Mouse (Mus musculus) forebrain, embryonic 12.5 days (tissue): Measurements from ENCODE around the gene Ap1ar. TPM values are rescaled to one million over a fixed set of nuclear protein-coding genes. Genes with fewer than 3 reads are reported as not detected.
A peak's percentile ranks its signal among the peaks of the same experiment; 100 is the strongest.
"Not testable (repeated sequence)": the region's sequence is repeated elsewhere in the genome, so short reads cannot be mapped to it uniquely, and the experiment has no call there.

Experiments
- ATAC-seq: fragments of 200-750 bp; cut with Nextera tagmentation; 2 replicates; pipeline ENCODE4 v1.8.0; 2017; ENCODE audit warnings: moderate TSS enrichment; ENCODE audit not compliant: low FRiP score
- H3K27ac ChIP-seq: fragments of 300-500 bp; sonication (generic); 2 replicates; pipeline ENCODE4 v1.5.1; 2016; ENCODE audit warnings: mild to moderate bottlenecking
- H3K27me3 ChIP-seq: fragments of 300-500 bp; sonication (generic); 2 replicates; pipeline ENCODE4 v1.6.1; 2016; ENCODE audit warnings: mild to moderate bottlenecking
- H3K36me3 ChIP-seq: fragments of 300-500 bp; sonication (generic); replicated peaks from 2 replicates; pipeline ENCODE4 v1.6.1; 2016; ENCODE audit warnings: mild to moderate bottlenecking
- H3K4me1 ChIP-seq: fragments of 300-500 bp; sonication (generic); 2 replicates; pipeline ENCODE4 v1.6.1; 2016
- H3K4me2 ChIP-seq: fragments of 300-500 bp; sonication (generic); 2 replicates; pipeline ENCODE4 v1.6.1; 2016; ENCODE audit warnings: mild to moderate bottlenecking, moderate library complexity
- H3K4me3 ChIP-seq: fragments of 300-500 bp; sonication (generic); replicated peaks from 2 replicates; pipeline ENCODE4 v1.5.1; 2016; ENCODE audit warnings: mild to moderate bottlenecking
- H3K9ac ChIP-seq: fragments of 300-500 bp; sonication (generic); 2 replicates; pipeline ENCODE4 v1.6.1; 2016; ENCODE audit warnings: mild to moderate bottlenecking
- H3K9me3 ChIP-seq: fragments of 300-500 bp; sonication (generic); 2 replicates; pipeline ENCODE4 v1.6.1; 2016
- WGBS: fragments of 180-500 bp; shearing (Covaris S2); methylation state at CpG from one replicate; pipeline ENCODE4 v1.1.7; 2016; 5-methylcytosine and 5-hydroxymethylcytosine counted together
- polyA plus RNA-seq: library from polyadenylated mRNA; unstranded; fragments of >200 nt; fragmentation: Nextera tagmentation; extraction: Ambion mirVana; gene quantifications from 2 replicates; pipeline ENCODE4 v1.2.1, GENCODE M21; 2016

The Ap1ar gene
- polyA plus RNA-seq, 1 experiment from 2014 or later, result 80.9 TPM

DNA sequence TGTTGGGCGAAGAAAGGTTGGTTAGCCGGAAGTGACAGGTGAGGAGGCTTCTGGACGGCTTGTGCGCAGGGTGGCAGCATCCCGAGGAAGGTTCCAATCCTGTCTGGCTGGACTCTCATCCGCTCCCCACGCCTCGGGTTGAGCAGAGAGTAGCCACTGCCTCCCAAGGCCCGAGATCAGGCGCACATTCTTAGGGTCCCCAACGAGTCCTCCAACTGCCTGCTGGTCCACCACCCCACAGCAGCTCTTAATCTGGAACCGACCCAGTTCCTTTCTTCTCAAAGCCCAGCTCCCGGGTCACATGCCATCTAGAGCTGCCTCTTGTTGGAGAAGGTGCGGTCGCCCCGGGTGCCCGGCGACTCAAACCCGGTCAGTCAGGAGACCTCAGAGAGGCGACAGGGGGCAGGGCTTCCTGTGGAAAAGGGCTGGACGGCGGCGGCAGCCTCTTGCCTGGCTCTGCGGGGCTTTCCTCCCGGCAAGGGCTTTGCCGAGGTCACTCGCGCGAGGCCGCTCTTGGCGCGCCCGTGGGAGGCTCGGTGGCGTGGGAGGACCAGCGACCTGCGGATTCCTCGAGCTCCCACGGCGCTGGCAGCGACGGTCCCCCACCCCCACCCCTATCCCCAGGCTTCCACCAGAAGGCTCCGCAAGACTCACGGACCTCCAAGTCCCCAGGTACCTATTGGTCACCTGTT lies 47.7 kb downstream of the Ap1ar start, which contains the start of gene Tifa:
Gene Tifa, plus strand, starts transcription at position 306 of the 692 bp plus-strand sequence.
- H3K9me3 ChIP-seq, result no peaks in the 10 kb centered on the region
- ATAC-seq, result peak; percentile 62
- H3K4me1 ChIP-seq, result peaks cover 21% of the 10 kb centered on the region
- H3K9ac ChIP-seq, result peak within 1 kb of the TSS; percentile 63
- peak within 1 kb of the TSS; percentile 57 for H3K4me3 ChIP-seq
- peaks cover 54% of the 10 kb centered on the region for H3K27me3 ChIP-seq
- no peak within 1 kb of the TSS for H3K27ac ChIP-seq
- 2% methylated on average over 44 of the region's 44 CpGs for WGBS
- H3K36me3 ChIP-seq, result no peaks in the 10 kb centered on the region
- H3K4me2 ChIP-seq, result peak within 1 kb of the TSS; percentile 95

DNA sequence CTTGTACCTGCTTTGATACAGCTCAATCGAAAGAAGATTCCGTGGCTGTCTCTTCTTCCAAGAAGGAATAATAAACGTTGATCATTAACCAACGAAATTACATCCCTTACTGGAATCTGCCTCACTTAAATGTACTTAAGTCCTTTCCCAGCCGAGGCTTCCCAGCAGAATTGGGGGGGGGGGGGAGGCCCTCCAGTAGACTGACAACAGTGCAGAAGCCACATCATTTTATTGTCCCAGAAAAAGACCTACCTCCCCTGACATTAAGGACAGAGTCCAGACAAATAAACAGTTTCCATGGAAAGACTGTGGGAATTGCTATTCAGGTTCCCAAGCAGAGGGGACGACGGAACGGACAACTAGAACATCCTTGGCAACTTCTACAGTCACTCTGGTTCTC lies 48.4 kb downstream of the Ap1ar start:
- WGBS, result 18% methylated on average over 8 of the region's 8 CpGs
- Histone ChIP-seq H3K9ac (no peak overlapping the region), H3K9me3 (no peaks in the 10 kb centered on the region), H3K4me2 (peak overlapping the region; percentile 95), H3K27ac (no peak overlapping the region), H3K27me3 (peaks cover 54% of the 10 kb centered on the region), H3K4me1 (peaks cover 21% of the 10 kb centered on the region), H3K4me3 (peak overlapping the region; percentile 57), H3K36me3 (no peaks in the 10 kb centered on the region)
- no peak for ATAC-seq

DNA sequence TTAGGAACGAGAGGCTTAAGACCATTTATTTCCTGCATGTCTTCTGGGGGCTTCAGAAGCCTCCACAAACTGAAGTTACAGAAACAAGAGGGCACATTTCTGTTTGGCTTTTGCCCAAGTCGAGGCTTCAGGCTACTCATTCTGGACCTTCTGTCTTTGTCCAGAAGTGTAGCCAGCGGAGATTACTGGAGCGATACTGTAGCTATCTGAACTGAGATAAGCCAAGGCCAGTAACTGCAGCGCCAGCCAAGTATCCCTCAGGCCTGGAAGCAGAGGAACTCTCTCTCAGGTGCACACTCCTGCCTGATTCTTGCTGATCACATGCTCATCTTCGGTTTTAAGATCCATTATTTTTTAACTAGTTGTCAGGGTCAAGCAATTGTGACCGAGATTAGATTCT lies 49.3 kb downstream of the Ap1ar start:
- Histone ChIP-seq H3K27me3 (peaks cover 54% of the 10 kb centered on the region), H3K27ac (no peak overlapping the region), H3K4me1 (peaks cover 21% of the 10 kb centered on the region), H3K9me3 (no peaks in the 10 kb centered on the region), H3K9ac (no peak overlapping the region), H3K36me3 (no peaks in the 10 kb centered on the region), H3K4me2 (no peak overlapping the region), H3K4me3 (no peak overlapping the region)
- no peak for ATAC-seq
- WGBS, result 51% methylated on average over 7 of the region's 7 CpGs

DNA sequence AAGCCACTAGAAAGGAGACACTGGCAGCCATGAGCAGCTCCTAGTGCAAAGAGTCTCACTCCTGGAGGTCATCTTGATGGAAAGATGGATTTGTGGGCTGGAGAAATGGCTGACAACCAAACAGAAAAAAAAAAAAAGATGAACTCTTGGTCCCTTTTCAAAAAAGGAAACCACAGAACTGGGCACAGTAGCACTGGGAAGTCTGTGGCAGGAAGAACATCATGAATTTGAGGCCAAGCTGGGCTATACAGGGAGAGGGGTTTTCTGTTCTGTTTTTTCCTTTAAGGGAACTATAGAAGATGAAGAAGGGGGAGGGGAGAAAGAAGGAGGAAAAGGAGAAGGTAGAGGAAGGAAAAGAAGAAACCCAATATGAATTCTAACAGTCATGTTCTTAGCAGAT lies 50.3 kb downstream of the Ap1ar start:
- Histone ChIP-seq H3K4me1 (peaks cover 21% of the 10 kb centered on the region), H3K9ac (no peak overlapping the region), H3K27me3 (peaks cover 48% of the 10 kb centered on the region), H3K4me3 (no peak overlapping the region), H3K36me3 (no peaks in the 10 kb centered on the region), H3K9me3 (no peaks in the 10 kb centered on the region), H3K27ac (no peak overlapping the region), H3K4me2 (no peak overlapping the region)
- ATAC-seq, result no peak

DNA sequence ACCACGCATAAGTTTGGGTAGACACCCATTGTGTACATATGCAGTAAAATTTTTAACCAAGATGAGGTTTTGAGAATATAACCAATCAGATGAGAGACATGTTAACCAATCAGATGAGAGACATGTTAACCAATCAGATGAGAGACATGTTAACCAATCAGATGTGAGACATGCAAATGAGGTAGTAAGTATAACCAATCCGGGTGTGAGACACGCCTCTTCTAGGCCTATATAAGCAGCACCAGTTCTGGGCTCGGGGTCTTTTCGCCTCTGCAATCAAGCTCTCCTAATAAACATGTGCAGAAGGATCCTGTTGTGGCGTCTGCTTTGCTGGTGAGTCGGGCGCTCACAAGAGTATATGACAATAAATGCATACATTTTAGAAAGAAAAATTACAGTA lies 53.6 kb downstream of the Ap1ar start:
- H3K9me3 ChIP-seq, H3K4me3 ChIP-seq, H3K4me1 ChIP-seq, H3K27ac ChIP-seq, H3K36me3 ChIP-seq, ATAC-seq, H3K9ac ChIP-seq, H3K4me2 ChIP-seq: not testable (repeated sequence)
- H3K27me3 ChIP-seq, result peaks cover 31% of the 10 kb centered on the region
- WGBS, result 91% methylated on average over 8 of the region's 8 CpGs

DNA sequence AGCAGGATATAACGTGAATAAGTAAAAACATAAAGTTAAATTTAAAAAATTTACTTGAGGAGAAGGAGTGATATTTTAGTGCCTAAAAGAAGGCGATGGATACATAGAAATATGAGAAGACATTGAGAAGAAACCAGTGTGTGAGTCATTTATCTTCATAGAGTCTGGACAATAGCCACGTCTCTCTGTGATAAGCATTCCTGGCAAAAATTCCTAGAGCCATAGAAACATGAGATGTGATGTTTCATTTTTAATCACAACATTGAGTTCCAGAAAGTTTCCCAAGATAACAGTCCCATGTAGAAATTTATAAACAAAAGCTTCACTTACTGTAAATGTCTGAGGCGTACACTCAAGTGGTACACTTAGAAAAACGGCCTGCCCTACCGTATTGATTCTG lies 54.4 kb downstream of the Ap1ar start:
- Histone ChIP-seq H3K9ac (no peak overlapping the region), H3K4me2 (no peak overlapping the region), H3K27me3 (peaks cover 23% of the 10 kb centered on the region), H3K9me3 (no peaks in the 10 kb centered on the region), H3K4me1 (no peaks in the 10 kb centered on the region), H3K27ac (no peak overlapping the region), H3K4me3 (no peak overlapping the region), H3K36me3 (no peaks in the 10 kb centered on the region)
- no peak for ATAC-seq
- WGBS, result 94% methylated on average over 6 of the region's 6 CpGs

DNA sequence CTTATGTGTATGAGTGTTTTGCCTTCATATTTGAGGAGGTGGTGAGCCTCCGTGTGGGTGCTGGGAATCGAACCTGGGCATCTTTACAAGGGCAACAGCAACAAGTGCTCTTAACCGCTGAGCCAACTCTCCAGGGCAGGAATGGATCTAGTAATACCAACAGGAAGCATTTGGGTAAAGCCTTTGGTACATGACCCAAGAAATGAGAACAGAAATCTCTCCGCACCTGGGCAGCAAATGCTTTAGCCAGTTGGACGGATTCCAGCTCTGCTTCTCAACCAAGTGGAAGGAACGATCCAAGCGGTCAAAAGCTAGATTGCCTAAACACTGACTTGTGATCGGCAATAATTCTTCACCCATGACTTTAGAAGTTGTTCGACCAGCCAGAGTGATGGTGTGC lies 56.4 kb downstream of the Ap1ar start:
- Histone ChIP-seq H3K9me3 (no peaks in the 10 kb centered on the region), H3K27ac (no peak overlapping the region), H3K4me3 (no peak overlapping the region), H3K36me3 (no peaks in the 10 kb centered on the region), H3K4me2 (no peak overlapping the region), H3K27me3 (0 out of 2 replicates have a peak, but pooled peaks cover 10% of the 10 kb centered on the region), H3K4me1 (no peaks in the 10 kb centered on the region), H3K9ac (no peak overlapping the region)
- 92% methylated on average over 9 of the region's 9 CpGs for WGBS
- no peak for ATAC-seq

DNA sequence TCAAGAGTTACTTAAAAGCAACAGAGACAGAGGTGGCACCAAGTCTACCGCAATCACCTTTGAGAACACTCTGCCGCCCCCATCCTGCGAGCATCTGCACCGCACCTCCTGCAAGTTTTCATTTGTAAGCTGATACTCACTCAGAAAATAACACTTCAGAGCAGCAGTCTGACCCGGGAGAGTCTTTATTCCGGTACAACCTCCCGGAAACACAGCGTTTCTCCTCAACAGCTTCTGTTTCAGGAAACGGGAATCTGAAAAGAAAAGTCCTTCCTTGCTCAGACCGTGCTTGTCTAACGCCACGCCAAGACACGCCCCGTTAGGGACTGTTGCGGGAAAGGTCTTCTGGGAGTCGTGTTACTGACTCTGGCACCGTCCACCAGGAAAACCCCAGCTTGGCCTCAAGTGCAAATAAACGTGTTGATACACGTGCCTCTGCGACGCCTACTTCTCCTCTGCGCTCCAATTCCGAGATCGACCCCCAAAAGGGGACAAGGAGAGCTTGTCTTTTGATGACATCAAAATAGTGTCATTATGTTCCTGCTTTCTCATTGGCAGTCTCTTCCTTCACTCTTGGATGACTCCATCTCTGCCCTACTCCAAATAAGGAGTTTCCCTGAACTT lies 57.2 kb downstream of the Ap1ar start, which contains the start of gene Alpk1:
Gene Alpk1, minus strand, starts transcription at position 507 of the 624 bp plus-strand sequence.
- H3K4me3 ChIP-seq, result peak within 1 kb of the TSS; percentile 36
- H3K9me3 ChIP-seq, result no peaks in the 10 kb centered on the region
- no peaks in the 10 kb centered on the region for H3K36me3 ChIP-seq
- no peak within 1 kb of the TSS for H3K27ac ChIP-seq
- peak; percentile 51; the same call in 1 of the 2 replicates for ATAC-seq
- H3K4me1 ChIP-seq, result no peaks in the 10 kb centered on the region
- 0 out of 2 replicates have a peak, but pooled peaks cover 10% of the 10 kb centered on the region for H3K27me3 ChIP-seq
- H3K4me2 ChIP-seq, result peak within 1 kb of the TSS; percentile 53
- WGBS, result 3% methylated on average over 24 of the region's 24 CpGs
- H3K9ac ChIP-seq, result no peak within 1 kb of the TSS

DNA sequence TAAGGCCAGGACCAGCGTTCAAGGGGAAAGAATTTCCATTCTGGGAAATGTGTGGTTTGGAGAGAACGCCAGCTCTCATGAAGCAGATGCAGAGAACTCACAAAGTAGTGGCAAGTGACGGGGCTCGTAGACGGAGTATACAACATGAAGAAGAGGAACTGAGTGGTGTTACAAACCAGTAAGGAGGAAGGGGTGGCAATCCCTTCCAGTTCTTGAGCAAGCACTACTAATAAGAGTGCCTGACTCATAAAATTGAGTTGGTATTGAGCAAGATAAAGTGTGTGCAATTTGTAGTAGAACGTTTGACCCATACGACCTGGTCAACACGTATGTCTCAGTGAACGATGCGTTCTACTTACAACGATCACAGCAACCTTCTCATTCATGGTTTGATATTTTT lies 68.2 kb downstream of the Ap1ar start:
- H3K4me3 ChIP-seq, result no peak overlapping the region
- no peak overlapping the region for H3K27ac ChIP-seq
- H3K4me2 ChIP-seq, result no peak overlapping the region
- WGBS, result 90% methylated on average over 11 of the region's 11 CpGs
- no peaks in the 10 kb centered on the region for H3K4me1 ChIP-seq
- no peaks in the 10 kb centered on the region for H3K36me3 ChIP-seq
- H3K9me3 ChIP-seq, result no peaks in the 10 kb centered on the region
- no peak for ATAC-seq
- peaks cover 11% of the 10 kb centered on the region for H3K27me3 ChIP-seq
- no peak overlapping the region for H3K9ac ChIP-seq

DNA sequence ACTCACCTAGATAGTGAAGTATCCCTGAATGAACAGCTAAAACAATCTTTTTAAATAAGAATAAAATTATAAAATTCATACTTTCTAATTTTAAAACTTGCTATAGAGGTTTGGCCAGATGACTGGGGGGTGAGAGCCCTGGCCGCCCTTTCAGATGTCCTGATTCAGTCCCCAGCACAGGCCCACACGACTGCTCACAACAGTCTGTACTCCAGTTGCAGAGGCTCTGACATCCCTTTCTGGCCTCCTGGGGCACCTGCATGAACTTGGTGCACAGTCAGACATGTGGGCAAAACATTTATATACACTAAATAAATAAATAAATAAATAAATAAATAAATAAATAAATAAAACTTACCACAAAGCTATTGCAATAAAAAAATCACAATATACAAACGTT lies 71.4 kb downstream of the Ap1ar start:
- H3K4me1 ChIP-seq, result no peaks in the 10 kb centered on the region
- no peaks in the 10 kb centered on the region for H3K36me3 ChIP-seq
- no peaks in the 10 kb centered on the region for H3K9me3 ChIP-seq
- 79% methylated on average over 3 of the region's 3 CpGs for WGBS
- ATAC-seq, result no peak
- H3K4me2 ChIP-seq, result no peak overlapping the region
- no peak overlapping the region for H3K9ac ChIP-seq
- no peak overlapping the region for H3K4me3 ChIP-seq
- H3K27ac ChIP-seq, result no peak overlapping the region
- peaks cover 36% of the 10 kb centered on the region for H3K27me3 ChIP-seq

DNA sequence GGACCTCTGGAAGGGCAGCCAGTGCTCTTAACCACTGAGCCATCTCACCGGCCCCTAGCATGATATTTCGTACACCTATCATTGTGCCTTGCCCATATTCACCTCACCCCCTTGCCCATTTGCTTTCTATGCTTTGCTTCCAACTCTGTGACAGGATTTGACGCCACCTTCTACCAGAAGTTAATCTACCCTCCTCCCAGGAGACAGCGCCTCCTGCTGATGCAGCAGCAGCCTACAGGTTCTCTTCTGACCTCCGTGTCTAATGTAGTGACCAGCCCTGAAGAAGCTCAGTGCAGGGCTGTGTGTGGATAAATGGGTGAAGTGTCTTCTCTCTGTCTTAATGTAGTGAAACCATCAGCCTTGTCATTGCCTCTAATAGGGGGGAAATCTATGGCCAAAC lies 72.8 kb downstream of the Ap1ar start:
- H3K9me3 ChIP-seq, result no peaks in the 10 kb centered on the region
- no peak overlapping the region for H3K4me3 ChIP-seq
- no peaks in the 10 kb centered on the region for H3K36me3 ChIP-seq
- 53% methylated on average over 5 of the region's 5 CpGs for WGBS
- ATAC-seq, result no peak
- peaks cover 47% of the 10 kb centered on the region for H3K27me3 ChIP-seq
- no peaks in the 10 kb centered on the region for H3K4me1 ChIP-seq
- H3K4me2 ChIP-seq, result no peak overlapping the region
- no peak overlapping the region for H3K9ac ChIP-seq
- H3K27ac ChIP-seq, result no peak overlapping the region

DNA sequence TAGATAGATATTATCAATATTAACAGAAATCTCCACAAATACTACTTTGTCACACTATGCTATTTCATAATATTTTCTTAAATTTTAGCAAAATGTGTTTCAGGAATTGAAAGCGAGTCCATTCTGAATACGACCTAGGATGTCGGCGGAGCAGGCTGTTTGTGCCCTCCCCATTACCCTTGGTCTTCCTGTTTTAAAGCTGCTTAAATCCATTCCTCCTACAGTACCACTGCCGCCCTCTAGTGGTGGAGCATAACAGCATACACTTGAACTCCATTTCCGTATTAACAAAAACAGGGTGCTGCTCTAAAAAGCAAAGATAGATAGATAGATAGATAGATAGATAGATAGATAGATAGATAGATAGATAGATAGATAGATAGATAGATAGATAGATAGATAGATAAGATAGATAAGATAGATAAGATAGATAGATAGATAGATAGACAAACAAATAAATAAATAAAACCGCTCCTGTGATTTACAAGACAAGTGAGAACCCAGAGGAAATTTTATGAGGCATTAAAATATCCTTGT lies 74.2 kb downstream of the Ap1ar start:
- Histone ChIP-seq H3K9me3 (no peaks in the 10 kb centered on the region), H3K9ac (no peak overlapping the region), H3K4me2 (no peak overlapping the region), H3K27ac (no peak overlapping the region), H3K4me1 (peaks cover 9% of the 10 kb centered on the region), H3K27me3 (peaks cover 58% of the 10 kb centered on the region), H3K4me3 (no peak overlapping the region), H3K36me3 (no peaks in the 10 kb centered on the region)
- WGBS, result 29% methylated on average over 7 of the region's 7 CpGs
- 0 out of 2 replicates have a peak, but pooled peaks have one; percentile 50 for ATAC-seq

DNA sequence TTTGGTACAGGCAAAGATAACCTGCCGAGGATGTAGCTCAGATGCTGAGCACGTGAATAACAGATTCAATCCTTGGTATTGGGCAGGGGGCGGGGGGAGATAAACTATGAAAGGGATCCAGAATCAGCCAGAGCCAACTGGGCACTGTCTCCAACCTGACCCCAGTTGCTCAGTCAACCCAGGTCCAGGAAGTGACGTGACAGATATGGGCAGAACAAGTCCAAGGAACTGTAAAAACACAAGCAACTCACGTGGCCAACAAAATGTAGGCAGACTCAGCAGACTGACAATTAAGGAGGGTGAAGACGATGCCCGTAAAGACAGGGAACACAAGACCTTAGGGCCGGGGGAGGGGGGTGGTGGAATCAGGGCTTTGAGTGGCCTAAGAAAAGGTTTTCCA lies 74.9 kb downstream of the Ap1ar start:
- Histone ChIP-seq H3K4me2 (no peak overlapping the region), H3K27ac (no peak overlapping the region), H3K9ac (no peak overlapping the region), H3K4me1 (peaks cover 12% of the 10 kb centered on the region), H3K9me3 (no peaks in the 10 kb centered on the region), H3K27me3 (peaks cover 59% of the 10 kb centered on the region), H3K4me3 (no peak overlapping the region), H3K36me3 (no peaks in the 10 kb centered on the region)
- ATAC-seq, result no peak
- WGBS, result 69% methylated on average over 8 of the region's 8 CpGs
